Mouse (Mus musculus) kidney, postnatal 4 days (tissue): Measurements from ENCODE around the gene Stc2.

Source experiments
- DNase-seq, 2 experiments: peaks; one replicate each; pipeline ENCODE4 v3.0.0; 2021; ENCODE audit warnings: mixed read lengths in 2 of 2

Gene Stc2

GRCm38 (mm10) chr11:31365981-31366380 lies 3.9 kb downstream of the Stc2 start:
- no peak for DNase-seq

- peak in 1 of 2 experiments; percentile 18 for DNase-seq
Measured at GRCm38 (mm10) chr11:31365280-31365679, 4.6 kb downstream of the Stc2 start.

GRCm38 (mm10) chr11:31362856-31363255 lies 7.0 kb downstream of the Stc2 start:
- DNase-seq: no peak

DNA sequence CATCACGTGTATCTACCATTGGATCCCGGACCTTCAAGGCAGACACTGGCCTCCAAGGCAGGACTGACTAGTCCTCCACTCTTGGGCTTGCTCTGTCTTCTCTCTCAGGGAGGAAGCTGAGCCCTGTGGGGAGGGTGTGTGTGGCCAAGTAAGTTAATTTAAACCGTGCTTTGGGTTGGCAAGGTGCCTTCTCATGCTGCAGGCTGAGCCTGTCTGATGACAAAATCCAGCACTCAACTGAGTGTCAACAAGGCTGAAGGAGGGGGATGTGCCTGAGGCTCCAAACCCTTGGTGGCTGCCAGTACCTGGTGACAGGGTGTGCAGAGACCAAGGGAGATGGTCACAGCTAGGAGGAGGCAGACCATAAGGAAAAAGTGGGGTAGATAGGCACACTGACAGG lies 7.5 kb downstream of the Stc2 start:
- DNase-seq: no peak

GRCm38 (mm10) chr11:31361047-31361446 lies 8.8 kb downstream of the Stc2 start:
- no peak for DNase-seq

- DNase-seq: no peak
Measured at GRCm38 (mm10) chr11:31359283-31359902, 10.5 kb downstream of the Stc2 start.

GRCm38 (mm10) chr11:31358453-31358852 lies 11.4 kb downstream of the Stc2 start:
- no peak for DNase-seq

DNA sequence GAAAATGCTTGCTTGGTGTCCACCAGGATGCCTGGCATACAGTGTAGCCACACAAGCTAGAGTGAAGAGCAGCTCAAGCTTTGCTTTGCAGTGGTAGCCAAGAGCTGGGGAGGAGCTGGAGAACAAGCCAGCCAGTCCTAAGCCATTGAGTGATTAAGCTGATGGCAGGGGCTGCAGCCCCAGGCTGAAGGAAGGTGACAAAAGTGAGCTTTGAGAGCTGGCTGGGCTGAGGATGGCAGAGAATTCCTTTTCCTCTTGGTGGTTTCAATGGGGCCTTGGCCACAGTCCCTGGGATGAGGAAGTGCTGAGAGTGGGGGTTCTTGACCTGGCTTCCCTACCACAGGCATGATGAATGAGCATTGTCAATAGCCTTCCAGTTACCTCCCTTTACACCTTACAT lies 13.0 kb downstream of the Stc2 start:
- no peak for DNase-seq

DNA sequence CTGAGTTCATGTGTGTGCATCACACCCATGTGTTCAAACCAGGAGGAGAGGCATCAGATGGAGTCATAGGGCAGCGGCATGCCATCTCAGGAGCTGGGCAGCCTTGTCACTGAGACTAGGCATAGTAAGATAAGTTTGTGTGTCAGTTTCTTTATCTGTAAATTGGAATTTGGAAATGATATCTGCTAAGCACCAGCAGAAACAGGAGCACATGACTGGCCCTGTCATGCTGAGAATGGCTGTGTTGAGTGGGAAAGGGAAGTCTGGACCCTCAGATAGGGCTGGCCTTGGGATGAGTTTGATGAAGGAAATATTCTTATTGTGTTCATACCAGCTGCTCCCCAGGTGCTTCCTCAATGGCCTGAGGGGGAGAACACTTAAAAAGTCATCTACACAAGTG lies 14.1 kb downstream of the Stc2 start:
- no peak for DNase-seq

DNA sequence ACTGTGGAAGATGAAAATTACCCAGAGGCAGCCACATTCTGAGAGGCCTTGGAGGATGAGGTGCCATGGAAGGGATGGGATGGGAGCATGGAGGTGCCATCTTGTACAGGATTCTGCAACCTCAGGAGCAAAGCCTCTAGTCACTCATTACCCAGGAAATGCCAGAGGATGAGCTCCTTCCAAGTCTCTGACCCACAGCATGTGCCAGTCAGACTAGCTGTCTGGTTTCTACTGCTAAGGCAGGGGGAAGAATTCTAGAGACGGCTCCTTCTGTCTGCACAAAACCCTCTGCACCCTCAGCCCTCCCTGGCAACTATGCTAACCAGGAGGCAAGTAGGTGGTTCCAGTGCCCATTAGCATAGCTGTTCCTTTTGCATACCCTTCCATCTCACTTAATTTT lies 15.4 kb downstream of the Stc2 start:
- no peak for DNase-seq
